Mouse (Mus musculus): ENCODE measurements around the gene Lrch1.

Lrch1 gene

GRCm38 (mm10) chr14:74922039-74922736 lies 25.5 kb downstream of the Lrch1 start:
- in situ Hi-C loops (cut with MboI, MseI), result no loop called here

GRCm38 (mm10) chr14:74921471-74921870 lies 26.2 kb downstream of the Lrch1 start:
- in situ Hi-C loops (cut with MboI, MseI), result no loop called here

- in situ Hi-C loops (cut with MboI, MseI), result no loop called here
These were observed 28.5 kb downstream of the Lrch1 start for GRCm38 (mm10) chr14:74919132-74919531.

GRCm38 (mm10) chr14:74918521-74919103 lies 29.1 kb downstream of the Lrch1 start:
- in situ Hi-C loops (cut with MboI, MseI), result no loop called here

- in situ Hi-C loops (cut with MboI, MseI), result no loop called here
These were observed 30.1 kb downstream of the Lrch1 start for GRCm38 (mm10) chr14:74917504-74918124.

- in situ Hi-C loops (cut with MboI, MseI), result no loop called here
These were observed 31.0 kb downstream of the Lrch1 start for GRCm38 (mm10) chr14:74916691-74917090.

GRCm38 (mm10) chr14:74916075-74916474 lies 31.6 kb downstream of the Lrch1 start:
- in situ Hi-C loops (cut with MboI, MseI), result no loop called here

- in situ Hi-C loops (cut with MboI, MseI), result no loop called here
These were observed 32.0 kb downstream of the Lrch1 start for GRCm38 (mm10) chr14:74915658-74916057.

- in situ Hi-C loops (cut with MboI, MseI), result no loop called here
These were observed 32.7 kb downstream of the Lrch1 start for GRCm38 (mm10) chr14:74915025-74915424.

GRCm38 (mm10) chr14:74913381-74914230 lies 34.1 kb downstream of the Lrch1 start:
- in situ Hi-C loops (cut with MboI, MseI), result no loop called here

- in situ Hi-C loops (cut with MboI, MseI), result no loop called here
These were observed 37.3 kb downstream of the Lrch1 start for GRCm38 (mm10) chr14:74910363-74910762.

GRCm38 (mm10) chr14:74909021-74909420 lies 38.7 kb downstream of the Lrch1 start:
- in situ Hi-C loops (cut with MboI, MseI), result no loop called here

GRCm38 (mm10) chr14:74908250-74908649 lies 39.4 kb downstream of the Lrch1 start:
- in situ Hi-C loops (cut with MboI, MseI), result no loop called here

GRCm38 (mm10) chr14:74907706-74908105 lies 40.0 kb downstream of the Lrch1 start:
- in situ Hi-C loops (cut with MboI, MseI), result no loop called here

GRCm38 (mm10) chr14:74905990-74906389 lies 41.7 kb downstream of the Lrch1 start:
- in situ Hi-C loops (cut with MboI, MseI), result no loop called here

- in situ Hi-C loops (cut with MboI, MseI), result no loop called here
These were observed 43.2 kb downstream of the Lrch1 start for GRCm38 (mm10) chr14:74904442-74904841.

- in situ Hi-C loops (cut with MboI, MseI), result no loop called here
These were observed 44.6 kb downstream of the Lrch1 start for GRCm38 (mm10) chr14:74903047-74903446.

- in situ Hi-C loops (cut with MboI, MseI), result no loop called here
These were observed 46.8 kb downstream of the Lrch1 start for GRCm38 (mm10) chr14:74900705-74901369.

GRCm38 (mm10) chr14:74899953-74900704 lies 47.5 kb downstream of the Lrch1 start:
- in situ Hi-C loops (cut with MboI, MseI), result no loop called here

GRCm38 (mm10) chr14:74898939-74899338 lies 48.7 kb downstream of the Lrch1 start:
- in situ Hi-C loops (cut with MboI, MseI), result no loop called here

GRCm38 (mm10) chr14:74893693-74894092 lies 54.0 kb downstream of the Lrch1 start:
- in situ Hi-C loops (cut with MboI, MseI), result no loop called here
